Mouse (Mus musculus) heart, embryonic 14.5 days (tissue): ENCODE data around the gene Nmi. TPM values are rescaled to one million over a fixed set of nuclear protein-coding genes. Genes with fewer than 3 reads are reported as not detected.

ENCODE experiments used
- ATAC-seq: fragments of 200-750 bp; cut with Nextera tagmentation; 2 replicates; pipeline ENCODE4 v1.8.0; 2017; ENCODE audit warnings: low read depth, moderate TSS enrichment; ENCODE audit not compliant: insufficient number of reproducible peaks, insufficient read depth, low FRiP score
- H3K27ac ChIP-seq, 2 experiments: fragments of 200-500 bp in 1 of 2; fragments of 300-500 bp in 1 of 2; sonication (generic) in 1 of 2; replicated peaks in 1 of 2; 2 replicates each; pipeline ENCODE4 v1.5.1; 2012 to 2014; ENCODE audit warnings: low read depth in 2 of 2, low read length in 2 of 2, control low read depth in 1 of 2, mild to moderate bottlenecking in 1 of 2, mixed read lengths in 1 of 2; ENCODE audit not compliant: control insufficient read depth in 1 of 2, insufficient read depth in 1 of 2
- H3K27me3 ChIP-seq: fragments of 300-500 bp; sonication (generic); 2 replicates; pipeline ENCODE4 v1.6.1; 2014; ENCODE audit warnings: mild to moderate bottlenecking, low read length, control low read depth; ENCODE audit not compliant: control insufficient read depth, insufficient read depth
- H3K36me3 ChIP-seq: fragments of 300-500 bp; sonication (generic); 2 replicates; pipeline ENCODE4 v1.6.1; 2014; ENCODE audit warnings: mild to moderate bottlenecking, control low read depth, low read length, mixed read lengths; ENCODE audit not compliant: control insufficient read depth, insufficient read depth
- H3K4me1 ChIP-seq, 2 experiments: fragments of 200-500 bp in 1 of 2; fragments of 300-500 bp in 1 of 2; sonication (generic) in 1 of 2; 2 replicates each; pipeline ENCODE4 v1.6.1; 2012 to 2014; ENCODE audit warnings: low read length in 2 of 2, control low read depth in 1 of 2, mixed read lengths in 1 of 2; ENCODE audit not compliant: control insufficient read depth in 2 of 2, insufficient read depth in 2 of 2
- H3K4me2 ChIP-seq: fragments of 300-500 bp; sonication (generic); 2 replicates; pipeline ENCODE4 v1.6.1; 2014; ENCODE audit warnings: mild to moderate bottlenecking, low read length
- H3K4me3 ChIP-seq, 2 experiments: fragments of 200-500 bp in 1 of 2; fragments of 300-500 bp in 1 of 2; sonication (generic) in 1 of 2; 2 replicates each; pipeline ENCODE4 v1.5.1; 2012 to 2014; ENCODE audit warnings: low read length in 2 of 2, mild to moderate bottlenecking in 2 of 2, control low read depth in 1 of 2, low read depth in 1 of 2, moderate library complexity in 1 of 2; ENCODE audit not compliant: control insufficient read depth in 1 of 2, insufficient read depth in 1 of 2
- H3K9ac ChIP-seq: fragments of 300-500 bp; sonication (generic); 2 replicates; pipeline ENCODE4 v1.6.1; 2014; ENCODE audit warnings: mild to moderate bottlenecking, low read length
- H3K9me3 ChIP-seq: fragments of 300-500 bp; sonication (generic); 2 replicates; pipeline ENCODE4 v1.6.1; 2016; ENCODE audit warnings: low read length, control low read depth; ENCODE audit not compliant: control insufficient read depth
- WGBS: fragments of 180-500 bp; shearing (Covaris S2); extraction: QIAGEN DNeasy Blood & Tissue Kit; methylation state at CpG from one replicate; pipeline ENCODE4 v1.1.7; 2014; 5-methylcytosine and 5-hydroxymethylcytosine counted together
- polyA plus RNA-seq: library from polyadenylated mRNA; unstranded; fragments of >200 nt; fragmentation: Nextera tagmentation; extraction: Ambion mirVana; gene quantifications from 2 replicates; pipeline ENCODE4 v1.2.1, GENCODE M21; 2014

The Nmi gene
- polyA plus RNA-seq, 1 experiment from 2014 or later = 18.0 TPM

- H3K4me2 ChIP-seq = peak overlapping the region; percentile 89
- 27% methylated on average over 11 of the region's 12 CpGs for WGBS
- peaks cover 2 to 8% of the 10 kb centered on the region in 2 experiments; a peak in 1 of 4 replicates for H3K4me1 ChIP-seq
- H3K27ac ChIP-seq = peak overlapping the region; percentile 0 to 12; a peak in 3 of 4 replicates
- no peak for ATAC-seq
- H3K9ac ChIP-seq = peak overlapping the region; percentile 75; the same call in 1 of the 2 replicates
- H3K27me3 ChIP-seq = no peaks in the 10 kb centered on the region
- H3K4me3 ChIP-seq = peak overlapping the region; percentile 11 to 77; a peak in 3 of 4 replicates
- no peaks in the 10 kb centered on the region for H3K9me3 ChIP-seq
- H3K36me3 ChIP-seq = peaks cover 8% of the 10 kb centered on the region; the same call in 1 of the 2 replicates
These were observed 39.8 kb downstream of the Nmi start for GRCm38 (mm10) chr2:51933341-51934134.

- Histone ChIP-seq H3K27me3 (no peaks in the 10 kb centered on the region), H3K36me3 (peaks cover 8% of the 10 kb centered on the region; the same call in 1 of the 2 replicates), H3K4me3 (no peak overlapping the region), H3K9ac (no peak overlapping the region), H3K4me2 (no peak overlapping the region), H3K27ac (no peak overlapping the region), H3K9me3 (no peaks in the 10 kb centered on the region), H3K4me1 (peaks cover 2 to 8% of the 10 kb centered on the region in 2 experiments; a peak in 1 of 4 replicates)
- no peak for ATAC-seq
- 91% methylated on average over 7 of the region's 7 CpGs for whole genome bisulfite sequencing
These were observed 42.1 kb downstream of the Nmi start for GRCm38 (mm10) chr2:51931241-51931640.

GRCm38 (mm10) chr2:51914944-51915680, 58.2 kb downstream of the Nmi start:
- no peak overlapping the region for H3K4me3 ChIP-seq
- H3K9me3 ChIP-seq = no peaks in the 10 kb centered on the region
- H3K36me3 ChIP-seq = no peaks in the 10 kb centered on the region
- H3K27me3 ChIP-seq = no peaks in the 10 kb centered on the region
- H3K27ac ChIP-seq = no peak overlapping the region
- ATAC-seq = no peak
- 23% methylated on average over 5 of the region's 5 CpGs for whole genome bisulfite sequencing
- peaks cover 0 to 4% of the 10 kb centered on the region in 2 experiments; a peak in 1 of 4 replicates for H3K4me1 ChIP-seq
- no peak overlapping the region for H3K9ac ChIP-seq
- H3K4me2 ChIP-seq = no peak overlapping the region

DNA sequence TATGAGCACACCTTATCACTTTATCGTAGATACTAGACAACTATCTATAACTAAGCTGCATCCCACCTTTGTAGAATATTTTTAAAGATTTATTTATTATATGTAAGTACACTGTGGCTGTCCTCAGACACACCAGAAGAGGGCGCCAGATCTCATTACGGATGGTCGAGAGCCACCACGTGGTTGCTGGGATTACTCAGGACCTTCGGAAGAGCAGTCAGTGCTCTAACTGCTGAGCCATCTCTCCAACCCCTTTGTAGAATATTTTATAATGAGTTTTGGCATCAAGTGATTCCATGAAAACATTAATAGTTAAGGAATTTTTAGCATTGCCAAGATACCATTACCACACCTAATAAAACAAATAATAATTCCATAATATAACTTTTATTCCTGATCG, 58.8 kb downstream of the Nmi start:
- no peak for ATAC-seq
- Histone ChIP-seq H3K9me3 (no peaks in the 10 kb centered on the region), H3K4me3 (no peak overlapping the region), H3K27me3 (no peaks in the 10 kb centered on the region), H3K9ac (no peak overlapping the region), H3K4me1 (peaks cover 0 to 4% of the 10 kb centered on the region in 2 experiments; a peak in 1 of 4 replicates), H3K36me3 (no peaks in the 10 kb centered on the region), H3K27ac (no peak overlapping the region), H3K4me2 (no peak overlapping the region)
- WGBS = 56% methylated on average over 7 of the region's 7 CpGs

GRCm38 (mm10) chr2:51912740-51913139, 60.6 kb downstream of the Nmi start:
- ATAC-seq = no peak
- H3K4me2 ChIP-seq = no peak overlapping the region
- H3K27me3 ChIP-seq = no peaks in the 10 kb centered on the region
- no peak overlapping the region for H3K27ac ChIP-seq
- no peaks in the 10 kb centered on the region for H3K9me3 ChIP-seq
- peaks cover 0 to 4% of the 10 kb centered on the region in 2 experiments; a peak in 1 of 4 replicates for H3K4me1 ChIP-seq
- no peak overlapping the region for H3K9ac ChIP-seq
- no peak overlapping the region for H3K4me3 ChIP-seq
- WGBS = 18% methylated on average over 6 of the region's 6 CpGs
- no peaks in the 10 kb centered on the region for H3K36me3 ChIP-seq

DNA sequence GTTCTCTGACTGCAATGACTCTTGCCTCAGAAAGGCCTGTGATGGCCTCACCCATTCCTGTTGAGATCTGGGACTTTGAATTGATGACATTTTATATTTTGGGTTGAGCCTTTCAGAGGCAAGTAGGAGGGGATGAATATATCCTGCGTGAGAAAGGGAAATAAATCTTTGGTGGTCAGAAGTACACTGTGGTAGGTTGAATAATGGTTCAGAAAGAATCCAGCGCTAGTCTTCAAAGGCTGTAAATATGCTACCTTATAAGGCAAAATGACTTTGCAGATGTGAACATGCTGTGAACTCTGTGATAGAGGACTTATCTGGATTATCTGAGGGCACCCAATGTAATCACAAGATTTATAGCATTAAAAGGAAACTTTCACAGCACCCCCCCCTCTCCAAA, 61.4 kb downstream of the Nmi start:
- no peak for ATAC-seq
- WGBS = 79% methylated on average over 2 of the region's 2 CpGs
- Histone ChIP-seq H3K4me2 (no peak overlapping the region), H3K4me3 (no peak overlapping the region), H3K9me3 (no peaks in the 10 kb centered on the region), H3K27me3 (no peaks in the 10 kb centered on the region), H3K27ac (no peak overlapping the region), H3K36me3 (no peaks in the 10 kb centered on the region), H3K9ac (no peak overlapping the region), H3K4me1 (peaks cover 0 to 4% of the 10 kb centered on the region in 2 experiments; a peak in 1 of 4 replicates)

DNA sequence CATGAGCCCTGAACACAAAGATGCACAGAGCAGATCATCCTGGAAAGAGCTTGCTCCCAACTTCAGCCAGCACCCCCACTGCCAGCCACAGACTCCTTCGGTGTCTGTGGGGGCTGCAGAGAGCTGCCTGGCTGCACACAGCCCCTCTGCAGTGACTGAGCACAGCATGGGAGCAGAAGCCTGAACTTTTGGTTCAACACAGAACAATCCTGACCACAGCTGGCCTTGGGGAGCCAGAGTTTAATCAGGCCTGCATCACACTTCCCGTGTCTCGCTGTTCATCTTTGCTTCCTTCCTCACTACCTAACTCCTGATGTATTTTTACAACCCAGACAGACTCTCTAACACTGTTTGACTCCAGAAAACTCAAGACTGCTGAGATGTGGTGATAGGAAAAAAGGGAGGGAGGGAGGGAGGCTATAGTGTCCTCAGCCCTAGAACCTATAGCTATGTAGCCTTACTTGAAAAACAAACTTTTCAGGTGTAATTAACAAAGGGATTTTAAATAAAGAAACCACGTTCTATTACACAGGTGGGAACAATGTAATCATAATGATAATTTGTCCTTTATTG, 65.7 kb downstream of the Nmi start:
- Histone ChIP-seq H3K27ac (no peak overlapping the region), H3K4me1 (peaks cover 0 to 2% of the 10 kb centered on the region in 2 experiments; a peak in 1 of 4 replicates), H3K4me3 (no peak overlapping the region), H3K27me3 (no peaks in the 10 kb centered on the region), H3K4me2 (no peak overlapping the region), H3K36me3 (no peaks in the 10 kb centered on the region), H3K9ac (no peak overlapping the region), H3K9me3 (no peaks in the 10 kb centered on the region)
- WGBS = 69% methylated on average over 4 of the region's 4 CpGs
- ATAC-seq = no peak
